Mouse (Mus musculus) liver, embryonic 13.5 days (tissue): ENCODE measurements around the gene Immp2l. TPM values are rescaled to one million over a fixed set of nuclear protein-coding genes. Genes with fewer than 3 reads are reported as not detected.
A peak's percentile ranks its signal among the peaks of the same experiment; 100 is the strongest.

Experiments used
- ATAC-seq: fragments of 200-750 bp; cut with Nextera tagmentation; 2 replicates; pipeline ENCODE4 v1.8.0; 2017; ENCODE audit warnings: low read depth, mild to moderate bottlenecking, moderate number of reproducible peaks, moderate library complexity
- DNase-seq: peaks from one replicate; pipeline ENCODE4 v3.0.0; 2022
- H3K27ac ChIP-seq: fragments of 300-500 bp; sonication (generic); 2 replicates; pipeline ENCODE4 v1.5.1; 2015; ENCODE audit warnings: moderate library complexity, mild to moderate bottlenecking, inconsistent platforms
- H3K27me3 ChIP-seq: fragments of 300-500 bp; sonication (generic); 2 replicates; pipeline ENCODE4 v1.6.1; 2015; ENCODE audit warnings: mild to moderate bottlenecking, inconsistent platforms
- H3K36me3 ChIP-seq: fragments of 300-500 bp; sonication (generic); 2 replicates; pipeline ENCODE4 v1.6.1; 2015; ENCODE audit warnings: mild to moderate bottlenecking, inconsistent platforms
- H3K4me1 ChIP-seq: fragments of 300-500 bp; sonication (generic); replicated peaks from 2 replicates; pipeline ENCODE4 v1.6.1; 2015; ENCODE audit warnings: inconsistent platforms
- H3K4me2 ChIP-seq: fragments of 300-500 bp; sonication (generic); 2 replicates; pipeline ENCODE4 v1.6.1; 2015; ENCODE audit warnings: inconsistent platforms, mild to moderate bottlenecking, moderate library complexity
- H3K4me3 ChIP-seq: fragments of 300-500 bp; sonication (generic); replicated peaks from 2 replicates; pipeline ENCODE4 v1.5.1; 2015; ENCODE audit warnings: mild to moderate bottlenecking, inconsistent platforms
- H3K9ac ChIP-seq: fragments of 300-500 bp; sonication (generic); 2 replicates; pipeline ENCODE4 v1.6.1; 2015; ENCODE audit warnings: mild to moderate bottlenecking, inconsistent platforms
- H3K9me3 ChIP-seq: fragments of 300-500 bp; sonication (generic); replicated peaks from 2 replicates; pipeline ENCODE4 v1.6.1; 2016; ENCODE audit warnings: inconsistent platforms
- WGBS: fragments of 180-500 bp; shearing (Covaris S2); methylation state at CpG from one replicate; pipeline ENCODE4 v1.1.7; 2015; ENCODE audit not compliant: insufficient replicate concordance; 5-methylcytosine and 5-hydroxymethylcytosine counted together
- polyA plus RNA-seq: library from polyadenylated mRNA; unstranded; fragments of >200 nt; fragmentation: Nextera tagmentation; extraction: Ambion mirVana; gene quantifications from 2 replicates; pipeline ENCODE4 v1.2.1, GENCODE M21; 2015

The Immp2l gene
- polyA plus RNA-seq, 1 experiment from 2014 or later, result 10.8 TPM

- ATAC-seq (no peak), DNase-seq (no peak)
- no peak overlapping the region for H3K4me2 ChIP-seq
- H3K4me3 ChIP-seq, result no peak overlapping the region
- H3K27me3 ChIP-seq, result no peaks in the 10 kb centered on the region
- H3K9ac ChIP-seq, result no peak overlapping the region
- 68% methylated on average over 2 of the region's 2 CpGs for WGBS
- peaks cover 5% of the 10 kb centered on the region for H3K4me1 ChIP-seq
- H3K27ac ChIP-seq, result no peak overlapping the region
- no peaks in the 10 kb centered on the region for H3K36me3 ChIP-seq
- H3K9me3 ChIP-seq, result no peaks in the 10 kb centered on the region
Observed at GRCm38 (mm10) chr12:41257905-41258304, 234.0 kb downstream of the Immp2l start.

GRCm38 (mm10) chr12:41259608-41260007 is 235.7 kb downstream of the Immp2l start:
- Histone ChIP-seq H3K4me3 (no peak overlapping the region), H3K27ac (no peak overlapping the region), H3K4me1 (peaks cover 5% of the 10 kb centered on the region), H3K9me3 (no peaks in the 10 kb centered on the region), H3K4me2 (no peak overlapping the region), H3K9ac (no peak overlapping the region), H3K27me3 (no peaks in the 10 kb centered on the region), H3K36me3 (no peaks in the 10 kb centered on the region)
- WGBS, result 47% methylated on average over 2 of the region's 2 CpGs
- ATAC-seq, result no peak
- no peak for DNase-seq

DNA sequence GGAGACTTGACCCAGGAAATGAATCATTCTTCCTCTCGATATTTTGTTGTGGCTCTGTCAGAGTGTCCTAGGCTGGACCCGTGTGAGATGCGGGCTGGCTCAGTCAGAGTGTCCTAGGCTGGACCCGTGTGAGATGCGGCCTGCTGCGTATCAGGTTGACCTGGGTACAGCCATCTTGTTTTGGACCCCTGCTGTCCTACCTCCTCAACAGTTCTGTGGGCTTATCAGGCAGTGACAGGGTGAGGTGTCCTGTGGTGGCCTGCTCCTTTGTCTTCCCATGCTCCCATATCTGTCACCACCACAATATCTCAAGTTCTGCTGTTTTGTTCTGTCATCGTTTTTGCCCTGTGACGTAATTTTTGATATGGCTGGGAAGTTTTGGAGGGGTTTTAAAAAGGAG is 250.2 kb downstream of the Immp2l start:
- no peak overlapping the region for H3K4me3 ChIP-seq
- no peaks in the 10 kb centered on the region; the same call in 1 of the 2 replicates for H3K4me1 ChIP-seq
- WGBS, result 60% methylated on average over 8 of the region's 8 CpGs
- H3K27me3 ChIP-seq, result no peaks in the 10 kb centered on the region
- 0 out of 2 replicates have a peak, but pooled peaks cover 5% of the 10 kb centered on the region for H3K9me3 ChIP-seq
- no peak overlapping the region for H3K27ac ChIP-seq
- H3K4me2 ChIP-seq, result no peak overlapping the region
- H3K36me3 ChIP-seq, result no peaks in the 10 kb centered on the region
- H3K9ac ChIP-seq, result no peak overlapping the region
- no peak for DNase-seq
- peak; percentile 48; the same call in 1 of the 2 replicates for ATAC-seq

DNA sequence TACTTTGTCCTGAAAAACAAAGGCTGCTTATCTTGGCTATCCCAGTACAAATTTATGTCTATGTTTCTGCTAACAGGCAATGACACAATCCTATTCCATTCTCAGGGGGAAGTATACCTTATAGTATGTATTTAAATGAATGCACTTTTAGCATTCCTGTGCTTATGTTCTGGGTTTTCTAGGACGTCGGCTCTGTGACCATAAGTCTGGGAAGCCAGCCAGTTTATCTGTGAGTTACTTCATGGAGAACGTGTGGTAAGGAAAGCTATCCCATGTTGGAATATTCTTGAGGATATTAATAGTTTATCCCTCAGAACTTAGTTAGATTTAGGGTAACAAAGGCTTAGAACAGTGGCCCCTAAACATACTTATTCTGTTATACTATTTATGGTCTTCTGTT is 251.5 kb downstream of the Immp2l start:
- H3K27me3 ChIP-seq, result no peaks in the 10 kb centered on the region
- H3K9ac ChIP-seq, result no peak overlapping the region
- no peak overlapping the region for H3K4me3 ChIP-seq
- DNase-seq (no peak), ATAC-seq (no peak)
- H3K27ac ChIP-seq, result no peak overlapping the region
- H3K9me3 ChIP-seq, result 0 out of 2 replicates have a peak, but pooled peaks cover 5% of the 10 kb centered on the region
- WGBS, result 57% methylated on average over 3 of the region's 3 CpGs
- H3K36me3 ChIP-seq, result no peaks in the 10 kb centered on the region
- H3K4me1 ChIP-seq, result no peaks in the 10 kb centered on the region; the same call in 1 of the 2 replicates
- H3K4me2 ChIP-seq, result no peak overlapping the region

- no peaks in the 10 kb centered on the region for H3K27me3 ChIP-seq
- H3K36me3 ChIP-seq, result no peaks in the 10 kb centered on the region
- DNase-seq (no peak), ATAC-seq (no peak)
- WGBS, result 70% methylated on average over 1 of the region's 1 CpGs
- no peak overlapping the region for H3K4me2 ChIP-seq
- no peak overlapping the region for H3K27ac ChIP-seq
- H3K9me3 ChIP-seq, result no peaks in the 10 kb centered on the region
- H3K4me3 ChIP-seq, result no peak overlapping the region
- H3K4me1 ChIP-seq, result no peaks in the 10 kb centered on the region; the same call in 1 of the 2 replicates
- no peak overlapping the region for H3K9ac ChIP-seq
Observed at GRCm38 (mm10) chr12:41277896-41278295, 254.0 kb downstream of the Immp2l start.

DNA sequence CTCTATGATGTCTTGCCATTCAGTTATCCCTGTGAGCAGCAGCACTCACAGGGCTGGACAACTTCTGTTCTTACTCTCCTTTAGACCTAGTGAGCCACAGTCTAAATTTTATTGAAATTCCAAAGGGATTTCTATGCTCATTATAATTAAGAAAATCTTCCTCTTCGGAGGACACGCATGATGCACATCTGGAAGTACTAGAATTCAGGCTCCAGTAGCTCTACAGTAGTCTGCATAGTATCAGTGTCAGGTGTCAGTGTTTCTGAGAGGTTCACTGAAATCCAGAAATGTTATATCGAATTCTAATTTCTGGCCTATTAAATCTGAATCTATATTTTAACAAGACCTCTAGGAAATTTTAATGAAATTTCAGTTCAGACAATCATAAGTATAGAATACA is 265.2 kb downstream of the Immp2l start:
- Histone ChIP-seq H3K9me3 (no peaks in the 10 kb centered on the region), H3K27me3 (no peaks in the 10 kb centered on the region), H3K27ac (no peak overlapping the region), H3K36me3 (no peaks in the 10 kb centered on the region), H3K4me2 (no peak overlapping the region), H3K4me3 (no peak overlapping the region), H3K4me1 (no peaks in the 10 kb centered on the region), H3K9ac (no peak overlapping the region)
- ATAC-seq (no peak), DNase-seq (no peak)
- 86% methylated on average over 3 of the region's 3 CpGs for WGBS

DNA sequence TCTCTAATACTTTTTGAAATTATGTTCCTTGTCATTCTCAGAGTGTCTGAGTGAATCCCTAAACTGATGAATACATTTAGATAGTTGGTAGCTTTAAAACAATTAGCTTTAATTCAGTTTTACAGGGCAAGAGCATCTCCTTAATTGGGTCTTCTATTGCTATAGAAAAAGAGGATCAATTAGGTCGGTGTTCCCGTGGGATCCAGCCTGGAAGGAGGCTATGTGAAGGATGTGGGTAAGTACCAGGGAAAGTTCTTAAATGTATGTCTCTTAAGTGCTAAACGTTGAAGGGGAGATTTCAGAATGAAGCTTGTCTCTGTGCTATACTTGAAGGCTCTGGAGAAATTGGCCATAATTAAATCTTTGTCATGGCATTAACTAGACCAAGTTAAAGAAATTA is 283.1 kb downstream of the Immp2l start:
- Histone ChIP-seq H3K27ac (no peak overlapping the region), H3K36me3 (no peaks in the 10 kb centered on the region), H3K4me1 (no peaks in the 10 kb centered on the region), H3K27me3 (no peaks in the 10 kb centered on the region), H3K4me3 (no peak overlapping the region), H3K9me3 (no peaks in the 10 kb centered on the region), H3K9ac (no peak overlapping the region), H3K4me2 (no peak overlapping the region)
- DNase-seq (no peak), ATAC-seq (no peak)
- WGBS, result 62% methylated on average over 3 of the region's 3 CpGs

- ATAC-seq (no peak), DNase-seq (no peak)
- Histone ChIP-seq H3K9me3 (no peaks in the 10 kb centered on the region), H3K4me2 (no peak overlapping the region), H3K27me3 (no peaks in the 10 kb centered on the region), H3K27ac (no peak overlapping the region), H3K9ac (no peak overlapping the region), H3K4me3 (no peak overlapping the region), H3K36me3 (no peaks in the 10 kb centered on the region), H3K4me1 (no peaks in the 10 kb centered on the region)
- 73% methylated on average over 6 of the region's 6 CpGs for WGBS
Observed at GRCm38 (mm10) chr12:41308726-41309680, 285.1 kb downstream of the Immp2l start.

DNA sequence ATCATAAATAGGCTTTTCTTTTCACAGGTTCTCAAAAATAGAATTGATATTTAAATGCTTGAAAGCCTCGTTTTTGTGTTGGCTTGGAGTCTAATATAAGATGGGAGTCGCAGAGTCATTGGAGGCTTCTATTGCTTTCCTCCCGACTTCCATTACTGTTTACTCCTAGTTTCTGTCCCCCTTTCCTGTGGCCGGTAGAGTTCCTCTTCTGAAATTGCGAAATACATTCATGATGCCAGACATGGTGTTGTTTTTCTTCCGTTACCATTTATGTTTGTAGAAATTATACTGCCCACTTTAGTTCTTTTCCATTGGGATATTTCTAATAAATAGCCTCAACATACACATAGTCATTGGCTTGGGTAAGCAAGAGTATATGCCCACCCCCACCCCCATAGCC is 289.5 kb downstream of the Immp2l start:
- Histone ChIP-seq H3K4me2 (no peak overlapping the region), H3K9ac (no peak overlapping the region), H3K27ac (no peak overlapping the region), H3K4me3 (no peak overlapping the region), H3K27me3 (no peaks in the 10 kb centered on the region), H3K4me1 (no peaks in the 10 kb centered on the region), H3K9me3 (no peaks in the 10 kb centered on the region), H3K36me3 (no peaks in the 10 kb centered on the region)
- ATAC-seq (no peak), DNase-seq (no peak)
- WGBS, result 50% methylated on average over 6 of the region's 6 CpGs

DNA sequence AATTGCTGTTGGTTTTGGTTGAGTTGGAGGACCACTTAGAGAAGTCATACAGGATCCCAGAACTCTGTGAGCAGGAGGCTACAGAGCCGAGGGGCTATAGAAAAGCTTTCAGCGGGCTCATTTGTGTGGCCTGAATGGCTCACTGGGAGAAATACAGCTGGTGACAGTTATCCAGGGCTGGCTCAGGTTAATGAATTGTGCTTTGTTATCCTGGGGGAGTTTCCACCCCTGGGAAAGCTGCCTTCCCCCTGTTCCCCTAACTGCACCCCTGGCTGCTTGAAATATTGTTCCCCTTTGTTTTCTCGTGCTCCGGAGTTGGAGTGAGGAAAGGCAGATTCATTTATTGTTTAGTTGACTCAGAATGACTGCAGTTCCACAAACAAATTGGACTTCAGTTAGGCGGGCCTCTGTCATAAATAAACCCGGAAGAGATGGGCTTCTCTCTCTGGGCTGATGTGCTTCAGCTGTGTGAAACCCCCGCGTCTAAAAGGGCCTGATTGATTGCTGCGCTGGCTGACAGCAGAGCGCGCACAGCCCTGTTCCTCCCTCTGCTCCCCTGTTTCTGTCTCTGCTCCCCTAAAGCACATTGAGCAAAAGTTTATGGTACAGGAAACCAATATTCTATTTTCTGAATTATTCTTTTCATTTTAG is 291.0 kb downstream of the Immp2l start:
- Histone ChIP-seq H3K9ac (no peak overlapping the region), H3K27me3 (no peaks in the 10 kb centered on the region), H3K27ac (no peak overlapping the region), H3K9me3 (no peaks in the 10 kb centered on the region), H3K4me2 (no peak overlapping the region), H3K4me1 (no peaks in the 10 kb centered on the region), H3K4me3 (no peak overlapping the region), H3K36me3 (no peaks in the 10 kb centered on the region)
- DNase-seq, result no peak
- no peak for ATAC-seq
- WGBS, result 57% methylated on average over 11 of the region's 11 CpGs

GRCm38 (mm10) chr12:41315871-41316270 is 292.0 kb downstream of the Immp2l start:
- Histone ChIP-seq H3K4me2 (no peak overlapping the region), H3K4me3 (no peak overlapping the region), H3K27me3 (no peaks in the 10 kb centered on the region), H3K36me3 (no peaks in the 10 kb centered on the region), H3K9ac (no peak overlapping the region), H3K9me3 (no peaks in the 10 kb centered on the region), H3K4me1 (no peaks in the 10 kb centered on the region), H3K27ac (no peak overlapping the region)
- no peak for ATAC-seq
- WGBS, result 74% methylated on average over 4 of the region's 4 CpGs
- DNase-seq, result no peak
